Mouse (Mus musculus): ENCODE data around the gene Gm8251. TPM values are rescaled to one million over a fixed set of nuclear protein-coding genes. Genes with fewer than 3 reads are reported as not detected.

Gene Gm8251
- polyA plus RNA-seq, 1 experiment from 2014 or later = 0.03 TPM

DNA sequence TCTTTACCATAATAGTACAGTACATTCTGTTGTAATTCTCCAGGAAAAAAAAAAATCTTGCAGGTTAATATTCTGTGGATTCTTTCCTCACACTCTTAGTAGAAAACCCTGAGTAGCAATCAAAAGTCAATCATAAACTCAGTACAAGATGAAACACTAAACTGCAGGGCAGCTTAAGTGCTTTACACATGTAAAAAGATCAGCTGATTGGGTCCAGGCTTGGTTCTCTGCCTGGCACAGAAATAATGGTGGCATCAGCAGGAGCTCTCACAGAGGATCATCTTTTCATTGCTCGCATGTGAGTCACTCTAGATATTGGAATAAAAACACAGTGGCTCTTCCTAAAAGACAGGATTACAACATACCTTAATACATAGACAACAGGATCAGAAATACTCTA is 34.1 kb downstream of the Gm8251 start:
- WGBS = 76% methylated on average over 1 of the region's 1 CpGs
- TF ChIP-seq CTCF (IDR thresholded peaks at IDR 0.05; ENCODE audit: low read depth) = no peak
- Histone ChIP-seq H3K4me2 (replicated peaks; ENCODE audit: low read depth) (no peak overlapping the region), H3K4me1 (replicated peaks; ENCODE audit: control insufficient read depth, insufficient read depth, low read length) (no peaks in the 10 kb centered on the region), H3K9me3 (ENCODE audit: control insufficient read depth) (no peaks in the 10 kb centered on the region), H3K9ac (ENCODE audit: low read depth, low read length) (no peak overlapping the region), H3K27ac (ENCODE audit: low read depth, low read length) (no peak overlapping the region), H3K4me3 (ENCODE audit: low read depth, low read length) (no peak overlapping the region), H3K36me3 (ENCODE audit: control insufficient read depth, insufficient read depth) (no peaks in the 10 kb centered on the region), H3K27me3 (replicated peaks; ENCODE audit: control insufficient read depth, insufficient read depth, low read length) (no peaks in the 10 kb centered on the region)
- no peak for ATAC-seq

DNA sequence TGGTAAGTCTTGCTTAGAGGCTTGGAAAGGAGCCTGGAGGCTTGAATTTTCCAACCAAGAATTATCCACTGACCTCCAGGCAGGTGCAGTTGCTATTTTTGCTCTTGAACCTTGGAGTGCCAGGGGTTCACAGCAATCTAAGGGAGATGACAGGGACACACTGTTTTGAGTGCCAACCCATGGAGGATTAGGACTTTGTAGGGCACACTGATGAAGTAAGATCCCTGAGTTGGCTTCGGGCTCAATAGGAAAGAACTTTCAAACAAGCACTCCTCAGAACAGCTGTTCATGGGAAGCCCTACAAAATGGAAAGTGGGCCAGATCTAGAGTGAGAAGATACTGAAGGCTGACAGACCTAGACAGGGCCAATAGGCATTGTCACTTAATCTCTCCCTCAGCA is 39.1 kb downstream of the Gm8251 start:
- Histone ChIP-seq H3K4me3 (ENCODE audit: low read depth, low read length) (no peak overlapping the region), H3K4me1 (replicated peaks; ENCODE audit: control insufficient read depth, insufficient read depth, low read length) (no peaks in the 10 kb centered on the region), H3K9ac (ENCODE audit: low read depth, low read length) (no peak overlapping the region), H3K4me2 (replicated peaks; ENCODE audit: low read depth) (no peak overlapping the region), H3K27me3 (replicated peaks; ENCODE audit: control insufficient read depth, insufficient read depth, low read length) (no peaks in the 10 kb centered on the region), H3K27ac (ENCODE audit: low read depth, low read length) (no peak overlapping the region), H3K9me3 (ENCODE audit: control insufficient read depth) (no peaks in the 10 kb centered on the region), H3K36me3 (ENCODE audit: control insufficient read depth, insufficient read depth) (no peaks in the 10 kb centered on the region)
- WGBS = 89% methylated on average over 1 of the region's 1 CpGs
- no peak for ATAC-seq
- no peak for TF ChIP-seq CTCF (IDR thresholded peaks at IDR 0.05; ENCODE audit: low read depth)

DNA sequence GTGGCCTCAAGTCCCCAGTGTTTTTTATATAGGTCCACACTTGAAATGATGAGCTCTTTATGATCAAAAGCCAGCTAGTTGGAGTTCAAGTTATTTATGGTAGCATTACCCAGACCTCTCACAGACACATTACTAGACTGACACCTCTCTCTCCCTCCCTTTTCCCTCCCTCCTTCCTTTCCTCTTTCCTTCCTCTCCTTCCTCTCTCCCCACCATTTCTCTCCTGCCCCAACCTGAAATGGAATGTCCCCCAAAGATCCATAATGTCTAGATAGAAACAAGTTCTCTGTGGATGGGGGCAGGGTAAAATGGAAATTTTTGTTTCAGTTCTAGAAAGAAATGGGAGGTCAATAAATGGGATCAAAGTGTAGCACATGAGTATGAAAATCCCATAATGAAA is 41.8 kb downstream of the Gm8251 start, which contains the start of gene Mettl21c:
Gene Mettl21c, minus strand, starts transcription at position 101 of the 400 bp plus-strand sequence.
- no peaks in the 10 kb centered on the region for H3K4me1 ChIP-seq (replicated peaks; ENCODE audit: control insufficient read depth, insufficient read depth, low read length)
- no peaks in the 10 kb centered on the region for H3K36me3 ChIP-seq (ENCODE audit: control insufficient read depth, insufficient read depth)
- no peaks in the 10 kb centered on the region for H3K27me3 ChIP-seq (replicated peaks; ENCODE audit: control insufficient read depth, insufficient read depth, low read length)
- ATAC-seq = no peak
- no peak for TF ChIP-seq CTCF (IDR thresholded peaks at IDR 0.05; ENCODE audit: low read depth)
- no peak within 1 kb of the TSS for H3K27ac ChIP-seq (ENCODE audit: low read depth, low read length)
- H3K4me2 ChIP-seq (replicated peaks; ENCODE audit: low read depth) = no peak within 1 kb of the TSS
- no peak within 1 kb of the TSS for H3K9ac ChIP-seq (ENCODE audit: low read depth, low read length)
- H3K4me3 ChIP-seq (ENCODE audit: low read depth, low read length) = no peak within 1 kb of the TSS
- H3K9me3 ChIP-seq (ENCODE audit: control insufficient read depth) = no peaks in the 10 kb centered on the region

DNA sequence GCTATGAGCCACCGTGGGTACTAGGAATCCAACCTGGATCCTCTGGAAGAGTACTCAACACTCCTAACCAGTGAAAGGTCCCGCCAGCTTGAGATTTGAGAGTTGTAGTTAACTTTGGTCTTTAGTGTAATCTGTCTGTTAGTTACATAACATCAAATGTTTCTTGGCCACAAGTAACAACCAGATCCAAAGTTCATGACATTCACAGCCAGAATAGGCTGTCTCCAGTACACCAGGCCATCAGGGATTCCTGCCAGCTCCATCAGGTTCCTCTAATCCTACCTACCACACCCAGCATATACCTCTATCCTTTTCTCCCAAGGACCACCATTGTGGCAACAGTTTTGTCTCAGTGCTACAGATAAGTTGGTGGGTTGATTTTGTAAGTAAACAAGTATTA is 46.2 kb downstream of the Gm8251 start:
- Histone ChIP-seq H3K27me3 (replicated peaks; ENCODE audit: control insufficient read depth, insufficient read depth, low read length) (no peaks in the 10 kb centered on the region), H3K9ac (ENCODE audit: low read depth, low read length) (no peak overlapping the region), H3K36me3 (ENCODE audit: control insufficient read depth, insufficient read depth) (no peaks in the 10 kb centered on the region), H3K4me3 (ENCODE audit: low read depth, low read length) (no peak overlapping the region), H3K9me3 (ENCODE audit: control insufficient read depth) (no peaks in the 10 kb centered on the region), H3K4me1 (replicated peaks; ENCODE audit: control insufficient read depth, insufficient read depth, low read length) (no peaks in the 10 kb centered on the region), H3K27ac (ENCODE audit: low read depth, low read length) (no peak overlapping the region), H3K4me2 (replicated peaks; ENCODE audit: low read depth) (no peak overlapping the region)
- TF ChIP-seq CTCF (IDR thresholded peaks at IDR 0.05; ENCODE audit: low read depth) = no peak
- 85% methylated on average over 2 of the region's 2 CpGs for WGBS
- ATAC-seq = no peak

Other genes with a start within 250 kb of the Gm8251 start
- 20.5 and 21.6 TPM in 2 replicates for gene Uxs1, start 234.1 kb downstream of the Gm8251 start, polyA plus RNA-seq (2015; fragmentation: Nextera tagmentation; extraction: Ambion mirVana)
- gene Tpp2, start 128.3 kb downstream of the Gm8251 start, polyA plus RNA-seq (2015; fragmentation: Nextera tagmentation; extraction: Ambion mirVana) = 18.8 and 20.5 TPM in 2 replicates
- 0.16 and 0.31 TPM in 2 replicates for gene Mettl21c, start 41.9 kb downstream of the Gm8251 start, polyA plus RNA-seq (2015; fragmentation: Nextera tagmentation; extraction: Ambion mirVana)
- gene Tex30, start 40.5 kb upstream of the Gm8251 start, polyA plus RNA-seq (2015; fragmentation: Nextera tagmentation; extraction: Ambion mirVana) = 37.0 and 39.0 TPM in 2 replicates
- 13.2 and 14.7 TPM in 2 replicates for gene Kdelc1, start 56.9 kb upstream of the Gm8251 start, polyA plus RNA-seq (2015; fragmentation: Nextera tagmentation; extraction: Ambion mirVana)
- gene Bivm, start 57.0 kb upstream of the Gm8251 start, polyA plus RNA-seq (2015; fragmentation: Nextera tagmentation; extraction: Ambion mirVana) = 7.4 and 7.6 TPM in 2 replicates
- 7.6 and 8.7 TPM in 2 replicates for gene Ercc5, start 85.8 kb upstream of the Gm8251 start, polyA plus RNA-seq (2015; fragmentation: Nextera tagmentation; extraction: Ambion mirVana)
- gene Mettl21e, start 157.0 kb upstream of the Gm8251 start, polyA plus RNA-seq (2015; fragmentation: Nextera tagmentation; extraction: Ambion mirVana) = not detected in 2 replicates

All from intestine, postnatal 0 days (tissue).